Mouse (Mus musculus) gastrocnemius, postnatal 25 days (tissue): ENCODE results near the gene Mxra8. TPM values are rescaled to one million over a fixed set of nuclear protein-coding genes. Genes with fewer than 3 reads are reported as not detected.

Source experiments
- DNase-seq: peaks from one replicate; pipeline ENCODE4 v3.0.0; 2022
- total RNA-seq, 2 experiments: library from RNA; stranded (reverse); gene quantifications; 1 replicate in 1 of 2; 2 replicates in 1 of 2; pipeline ENCODE4 v1.2.3; 2021

Mxra8 gene
- total RNA-seq, 2 experiments from 2014 or later: 37.5 to 37.6 TPM

GRCm38 (mm10) chr4:155837404-155838010, 2.0 kb upstream of the Mxra8 start:
- DNase-seq: peak; percentile 78

DNA sequence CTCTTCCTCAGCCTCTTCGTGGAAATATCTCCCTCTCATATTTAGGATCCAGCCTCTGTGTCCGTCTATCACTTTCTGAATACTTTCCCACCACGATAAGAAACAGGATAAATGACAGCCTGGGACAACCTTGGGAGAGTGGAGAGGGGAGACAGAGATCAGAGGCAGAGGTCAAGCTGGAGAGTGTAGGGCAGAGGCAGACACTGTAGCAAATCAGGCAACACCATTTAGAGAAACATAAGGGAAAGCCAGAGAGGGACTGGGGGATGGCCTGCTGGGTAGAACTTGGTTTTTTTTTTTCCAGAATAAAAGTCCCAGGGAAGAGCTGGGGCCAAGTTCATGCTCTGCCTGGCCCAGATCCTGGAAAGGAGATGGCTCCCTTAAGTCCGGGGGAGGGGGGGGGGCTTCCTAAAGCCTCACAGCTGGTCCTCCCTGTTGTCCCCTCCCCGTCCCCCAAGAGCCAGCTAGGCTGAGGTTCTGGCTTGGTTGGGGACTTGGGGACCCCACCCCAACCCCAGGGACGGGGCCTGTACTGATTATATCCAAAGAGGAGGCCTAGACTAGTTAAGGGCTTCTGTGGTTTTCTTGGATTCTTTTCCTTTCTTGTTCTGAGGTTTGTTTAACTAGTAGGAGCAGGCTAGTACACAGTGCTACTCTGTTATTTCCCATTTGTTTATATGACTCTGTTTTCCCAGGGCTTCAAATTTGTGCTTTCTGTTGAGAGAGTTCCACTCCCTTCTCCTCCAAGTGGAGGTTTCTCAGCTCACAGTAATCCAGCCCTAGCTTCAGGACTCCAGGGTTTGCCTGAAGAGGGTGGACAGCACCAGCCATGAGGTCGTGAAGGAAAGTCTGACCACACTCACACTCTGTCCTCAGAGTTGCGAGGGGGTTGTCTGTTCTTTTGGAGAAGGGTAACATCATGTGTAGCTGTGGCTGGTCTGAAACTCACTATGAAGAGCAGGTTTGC, 1.0 kb upstream of the Mxra8 start:
- DNase-seq: peak; percentile 74

- DNase-seq: peak; percentile 71
Measured at GRCm38 (mm10) chr4:155840076-155841002, 859 bp downstream of the Mxra8 start.

GRCm38 (mm10) chr4:155841003-155841454, 1.5 kb downstream of the Mxra8 start:
- DNase-seq: peak; percentile 70

- no peak for DNase-seq
Measured at GRCm38 (mm10) chr4:155841651-155842270, 2.3 kb downstream of the Mxra8 start.

DNA sequence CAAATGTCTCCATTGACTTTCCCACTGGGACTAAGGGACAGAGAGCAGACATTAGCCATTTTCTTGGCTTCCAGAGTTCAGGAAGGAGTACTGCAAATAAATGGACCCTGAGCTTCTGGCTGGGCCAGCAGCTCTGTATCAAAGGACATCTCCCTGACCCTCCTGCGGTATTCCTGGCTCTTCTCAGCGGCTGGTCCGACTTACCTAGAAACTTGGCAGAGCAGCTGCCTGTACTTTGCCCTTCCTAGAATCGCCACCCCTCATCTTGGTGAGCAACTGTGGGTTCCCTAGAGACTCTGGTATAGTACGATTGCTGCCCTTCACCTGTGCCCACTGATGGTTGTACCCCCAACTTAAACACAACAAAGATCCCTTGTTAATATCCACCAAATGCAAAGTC, 3.8 kb downstream of the Mxra8 start:
- DNase-seq: no peak

- DNase-seq: peak; percentile 92
Measured at GRCm38 (mm10) chr4:155846871-155847578, 7.5 kb downstream of the Mxra8 start, which contains the start of gene Dvl1. Dvl1 (plus strand) TSS chr4:155847402.

- DNase-seq: peak; percentile 54
Measured at GRCm38 (mm10) chr4:155847591-155848352, 8.3 kb downstream of the Mxra8 start.

DNA sequence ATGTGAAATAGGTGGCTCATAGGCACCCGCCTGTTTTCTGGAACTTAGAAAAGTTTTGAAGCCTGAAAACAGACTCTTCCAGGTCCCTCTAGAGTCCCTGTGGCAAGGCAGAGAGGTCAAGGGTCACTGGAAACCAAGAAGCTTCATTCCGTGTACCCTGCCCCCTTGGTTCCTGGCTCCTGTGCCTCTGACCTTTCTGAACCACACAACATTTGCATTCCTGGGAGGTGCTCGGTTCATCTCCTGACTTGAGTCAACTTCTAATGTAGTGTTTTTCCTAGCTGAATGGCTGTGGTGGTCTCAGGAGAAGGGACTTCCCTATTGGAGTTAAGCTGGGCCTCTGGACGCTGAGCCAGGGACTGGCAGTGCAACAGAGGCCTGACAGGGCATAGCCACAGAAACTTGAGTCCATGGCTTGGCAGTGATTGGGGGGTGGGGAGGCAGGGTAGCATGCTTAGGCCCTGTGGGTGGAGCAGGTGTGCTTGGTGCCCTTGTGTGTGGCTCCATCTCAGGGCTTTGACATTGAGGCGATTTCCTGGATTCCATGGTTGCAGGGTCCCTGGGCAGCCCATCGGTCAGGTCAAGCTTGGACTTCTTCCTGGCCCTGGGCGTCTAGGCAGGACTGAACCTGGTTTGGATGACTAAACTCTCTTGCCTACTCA, 9.1 kb downstream of the Mxra8 start:
- DNase-seq: peak; percentile 80

- DNase-seq: no peak
Measured at GRCm38 (mm10) chr4:155849391-155849790, 9.9 kb downstream of the Mxra8 start.

- DNase-seq: no peak
Measured at GRCm38 (mm10) chr4:155849792-155850451, 10.4 kb downstream of the Mxra8 start.

- no peak for DNase-seq
Measured at GRCm38 (mm10) chr4:155851368-155851767, 11.9 kb downstream of the Mxra8 start.

- DNase-seq: no peak
Measured at GRCm38 (mm10) chr4:155851951-155852411, 12.5 kb downstream of the Mxra8 start.

DNA sequence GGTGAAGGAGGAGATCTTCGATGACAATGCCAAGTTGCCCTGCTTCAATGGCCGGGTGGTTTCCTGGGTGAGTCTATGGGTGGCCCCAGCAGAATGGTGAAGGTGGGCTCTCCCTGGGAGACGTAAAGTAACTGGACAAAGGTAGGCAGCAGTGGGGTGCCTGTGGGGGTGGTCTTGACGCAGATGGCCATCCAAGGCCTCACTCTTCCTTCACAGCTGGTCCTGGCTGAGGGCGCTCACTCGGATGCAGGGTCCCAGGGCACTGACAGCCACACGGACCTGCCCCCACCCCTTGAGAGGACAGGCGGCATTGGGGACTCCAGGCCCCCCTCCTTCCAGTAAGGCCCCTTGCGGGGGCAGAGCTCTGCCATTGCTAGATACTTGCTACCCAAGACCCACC, 13.9 kb downstream of the Mxra8 start:
- DNase-seq: no peak

DNA sequence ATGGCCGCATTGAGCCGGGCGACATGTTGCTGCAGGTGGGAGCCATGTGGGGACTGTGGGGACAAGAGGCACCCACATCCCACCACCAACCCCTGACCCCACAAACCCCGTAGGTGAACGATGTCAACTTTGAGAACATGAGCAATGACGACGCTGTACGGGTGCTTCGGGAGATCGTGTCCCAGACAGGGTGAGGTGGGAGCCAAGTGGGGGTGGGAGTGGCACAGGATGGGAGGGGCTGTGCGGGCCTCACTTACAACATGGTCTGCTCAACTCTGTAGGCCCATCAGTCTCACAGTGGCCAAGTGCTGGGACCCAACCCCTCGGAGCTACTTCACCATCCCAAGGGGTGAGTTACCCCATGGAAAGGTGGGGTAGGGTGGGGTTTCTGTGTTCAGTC, 15.5 kb downstream of the Mxra8 start:
- DNase-seq: no peak

GRCm38 (mm10) chr4:155856071-155856470, 16.6 kb downstream of the Mxra8 start:
- peak; percentile 3 for DNase-seq

GRCm38 (mm10) chr4:155856881-155857280, 17.4 kb downstream of the Mxra8 start:
- DNase-seq: no peak

GRCm38 (mm10) chr4:155859318-155859717, 19.8 kb downstream of the Mxra8 start:
- DNase-seq: no peak

- DNase-seq: no peak
Measured at GRCm38 (mm10) chr4:155861787-155862186, 22.3 kb downstream of the Mxra8 start.
